Mouse (Mus musculus): ENCODE data around the gene Ifrd2.

GRCm38 (mm10) chr9:107625351-107626128 is 38.1 kb downstream of the Ifrd2 start:
- TF ChIP-seq ZNF384 (IDR thresholded peaks at IDR 0.05; ENCODE audit: low read depth, low read length) (no peak), HCFC1 (IDR thresholded peaks at IDR 0.05; ENCODE audit: borderline replicate concordance, insufficient read depth, low read length) (no peak), ZC3H11A (IDR thresholded peaks at IDR 0.05; ENCODE audit: borderline replicate concordance, low read depth, low read length) (no peak), MAFK (IDR thresholded peaks at IDR 0.05; ENCODE audit: insufficient read depth, low read depth, low read length) (no peak), CHD2 (IDR thresholded peaks at IDR 0.05; ENCODE audit: low read depth, low read length) (no peak)

All from ES-E14 (cell line).